Mouse (Mus musculus) myocyte (in vitro differentiated cells): ENCODE data around the gene Pik3c2a.

Experiments
- CEBPB ChIP-seq: IDR thresholded peaks from 2 replicates; pipeline ENCODE4 v1.6.1; 2011; ENCODE audit warnings: mild to moderate bottlenecking, moderate library complexity; ENCODE audit not compliant: poor library complexity, insufficient read depth, severe bottlenecking
- E2F4 ChIP-seq: IDR thresholded peaks from one replicate; pipeline ENCODE4 v1.6.1; 2011; ENCODE audit warnings: mild to moderate bottlenecking, control low read depth, moderate library complexity; ENCODE audit not compliant: insufficient read depth
- MAX ChIP-seq: IDR thresholded peaks from one replicate; pipeline ENCODE4 v1.6.1; 2011; ENCODE audit warnings: low read depth, mild to moderate bottlenecking, control low read depth
- MYOD1 ChIP-seq, 3 experiments: IDR thresholded peaks; one replicate each; pipeline ENCODE4 v1.6.1; 2011; ENCODE audit warnings: control low read depth in 2 of 3, low read depth in 2 of 3, mild to moderate bottlenecking in 2 of 3, moderate library complexity in 1 of 3; ENCODE audit not compliant: insufficient read length in 2 of 3, control insufficient read depth in 1 of 3
- POLR2A ChIP-seq: IDR thresholded peaks from one replicate; pipeline ENCODE4 v1.6.1; 2011; ENCODE audit warnings: low read depth, mild to moderate bottlenecking, control low read depth, moderate library complexity; ENCODE audit not compliant: insufficient read length
- POLR2AphosphoS2 ChIP-seq: IDR thresholded peaks from one replicate; pipeline ENCODE4 v1.6.1; 2011; ENCODE audit warnings: low read depth, control low read depth; ENCODE audit not compliant: insufficient read length
- REST ChIP-seq: IDR thresholded peaks from one replicate; pipeline ENCODE4 v1.6.1; 2011; ENCODE audit warnings: mild to moderate bottlenecking, control low read depth, moderate library complexity; ENCODE audit not compliant: insufficient read depth, insufficient read length
- SRF ChIP-seq: IDR thresholded peaks from one replicate; pipeline ENCODE4 v1.6.1; 2011; ENCODE audit warnings: low read depth; ENCODE audit not compliant: control insufficient read depth, insufficient read length
- TCF3 ChIP-seq: IDR thresholded peaks from one replicate; pipeline ENCODE4 v1.6.1; 2011; ENCODE audit warnings: low read depth, control low read depth; ENCODE audit not compliant: insufficient read length
- USF1 ChIP-seq: IDR thresholded peaks from one replicate; pipeline ENCODE4 v1.6.1; 2011; ENCODE audit warnings: low read depth, mild to moderate bottlenecking, control low read depth, moderate library complexity

- TF ChIP-seq E2F4 (no peak), MAX (no peak), SRF (no peak), POLR2A (no peak), CEBPB (no peak), MYOD1 (IDR thresholded peaks at IDR 0.05; ENCODE audit: control insufficient read depth in 1 of 3, insufficient read length in 2 of 3, low read depth in 2 of 3) (no peak), USF1 (no peak), REST (no peak), POLR2AphosphoS2 (no peak), TCF3 (no peak)
Observed at GRCm38 (mm10) chr7:116307099-116307870, 136.0 kb downstream of the Pik3c2a start.
